Mouse (Mus musculus) stomach, adult 2 months (tissue): ENCODE measurements around the gene 1700018G05Rik. TPM values are rescaled to one million over a fixed set of nuclear protein-coding genes. Genes with fewer than 3 reads are reported as not detected.

Experiments used
- polyA plus RNA-seq: library from polyadenylated mRNA; depleted of rRNA; stranded (reverse); fragments of >200 nt; gene quantifications from 2 replicates; pipeline ENCODE4 v1.2.3, GENCODE M21; 2012; rRNA removed

The 1700018G05Rik gene
- polyA plus RNA-seq = not detected in 2 replicates

DNA sequence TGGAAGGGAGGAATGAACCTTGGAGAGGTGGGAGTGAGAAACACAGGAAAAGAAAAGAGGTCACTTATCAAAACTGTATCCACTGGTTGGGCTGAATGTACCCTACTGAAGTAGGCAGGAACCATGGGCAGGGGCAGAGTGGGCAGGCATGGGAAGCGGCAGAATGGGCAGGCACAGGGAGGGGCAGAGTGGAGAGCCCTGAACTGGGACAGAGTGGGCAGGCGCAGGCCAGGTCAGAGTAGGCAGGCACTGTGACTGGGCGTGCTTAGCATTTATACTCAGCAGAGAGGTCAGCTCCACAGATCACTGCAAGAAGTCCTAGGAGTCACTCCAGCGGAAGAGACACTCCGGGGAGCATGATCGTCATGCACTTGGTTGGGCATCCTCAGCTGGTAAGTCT, at the start of gene 1700018G05Rik:
Gene 1700018G05Rik, plus strand, starts transcription at position 301 of the 400 bp plus-strand sequence.

DNA sequence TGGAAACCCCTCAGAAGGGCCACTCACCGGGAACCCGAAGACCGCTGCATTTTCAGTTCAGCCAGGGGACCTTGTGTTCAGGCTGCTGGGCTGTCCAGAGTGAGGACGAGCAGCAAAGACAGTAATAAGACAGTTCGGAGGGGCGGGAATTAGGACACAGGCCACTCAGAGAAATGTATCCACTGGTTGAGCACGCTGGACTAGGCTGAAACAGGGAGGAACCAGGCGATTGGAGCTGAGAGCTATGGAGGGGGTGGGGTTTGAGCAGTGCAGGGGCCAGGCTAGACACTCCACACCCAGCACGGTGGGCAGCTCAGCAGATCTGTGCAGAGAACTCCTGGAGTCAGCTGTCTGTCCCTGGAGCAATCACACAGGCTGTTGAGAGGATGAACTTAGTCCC, 19.6 kb upstream of the 1700018G05Rik start, which contains the start of the genes Dmrtc1a and 1700011M02Rik:
Gene Dmrtc1a, minus strand, starts transcription at position 101 of the 400 bp plus-strand sequence.
Gene 1700011M02Rik, plus strand, starts transcription at position 319 of the 400 bp plus-strand sequence.

Other genes with a start within 250 kb of the 1700018G05Rik start
- 3.4 and 3.5 TPM in 2 replicates for gene Gm3880, start 241.4 kb upstream of the 1700018G05Rik start, polyA plus RNA-seq
- gene Gm9112, start 220.7 kb upstream of the 1700018G05Rik start, polyA plus RNA-seq = not detected in 2 replicates
- gene Dmrtc1b, start 220.5 kb upstream of the 1700018G05Rik start, polyA plus RNA-seq = not detected in 2 replicates
- not detected in 2 replicates for gene Dmrtc1c1, start 125.4 kb upstream of the 1700018G05Rik start, polyA plus RNA-seq
- not detected in 2 replicates for gene Dmrtc1c2, start 73.8 kb upstream of the 1700018G05Rik start, polyA plus RNA-seq
- gene 1700031F05Rik, start 60.4 kb upstream of the 1700018G05Rik start, polyA plus RNA-seq = not detected in 2 replicates
- gene Dmrtc1a, start 19.7 kb upstream of the 1700018G05Rik start, polyA plus RNA-seq = 0.15 and 0.18 TPM in 2 replicates
- not detected in 2 replicates for gene 1700011M02Rik, start 19.5 kb upstream of the 1700018G05Rik start, polyA plus RNA-seq